Mouse (Mus musculus) ES-E14 (cell line): ENCODE results near the gene Tctn1.

Source experiments
- CHD2 ChIP-seq: IDR thresholded peaks from 2 replicates; pipeline ENCODE4 v1.6.1; 2014; ENCODE audit warnings: mild to moderate bottlenecking, low read depth, low read length, inconsistent platforms
- ZC3H11A ChIP-seq: IDR thresholded peaks from 2 replicates; pipeline ENCODE4 v1.6.1; 2012; ENCODE audit warnings: low read depth, mild to moderate bottlenecking, inconsistent platforms, low read length, borderline replicate concordance

GRCm38 (mm10) chr5:122192347-122192746 lies 71.9 kb downstream of the Tctn1 start:
- no peak for TF ChIP-seq ZC3H11A
- TF ChIP-seq CHD2: no peak
